Mouse (Mus musculus): Measurements from ENCODE around the gene Wrb.

Gene Wrb

GRCm38 (mm10) chr16:96158511-96159080 lies 13.4 kb downstream of the Wrb start:
- no peak for DNase-seq (ENCODE audit: low read depth)

- DNase-seq (ENCODE audit: low read depth) = no peak
Observed at GRCm38 (mm10) chr16:96159091-96159731, 14.0 kb downstream of the Wrb start.

GRCm38 (mm10) chr16:96159794-96160346 lies 14.7 kb downstream of the Wrb start:
- no peak for DNase-seq (ENCODE audit: low read depth)

- DNase-seq (ENCODE audit: low read depth) = no peak
Observed at GRCm38 (mm10) chr16:96160927-96161326, 15.7 kb downstream of the Wrb start.

- no peak for DNase-seq (ENCODE audit: low read depth)
Observed at GRCm38 (mm10) chr16:96161336-96161735, 16.1 kb downstream of the Wrb start.

GRCm38 (mm10) chr16:96165723-96166264 lies 20.6 kb downstream of the Wrb start:
- DNase-seq (ENCODE audit: low read depth) = no peak

- DNase-seq (ENCODE audit: low read depth) = no peak
Observed at GRCm38 (mm10) chr16:96168837-96169236, 23.6 kb downstream of the Wrb start.

GRCm38 (mm10) chr16:96173648-96174047 lies 28.4 kb downstream of the Wrb start:
- no peak for DNase-seq (ENCODE audit: low read depth)

- DNase-seq (ENCODE audit: low read depth) = no peak
Observed at GRCm38 (mm10) chr16:96175399-96175798, 30.2 kb downstream of the Wrb start.

GRCm38 (mm10) chr16:96179156-96179555 lies 33.9 kb downstream of the Wrb start:
- no peak for DNase-seq (ENCODE audit: low read depth)

- DNase-seq (ENCODE audit: low read depth) = no peak
Observed at GRCm38 (mm10) chr16:96187619-96188018, 42.4 kb downstream of the Wrb start.

- DNase-seq (ENCODE audit: low read depth) = peak; percentile 92
Observed at GRCm38 (mm10) chr16:96191531-96192506, 46.6 kb downstream of the Wrb start, which contains the start of gene Lca5l. Gene Lca5l, minus strand, starts transcription at chr16:96192271.

- DNase-seq (ENCODE audit: low read depth) = no peak
Observed at GRCm38 (mm10) chr16:96199913-96200701, 54.9 kb downstream of the Wrb start, which contains the start of gene Sh3bgr. Gene Sh3bgr, plus strand, starts transcription at chr16:96200450.

- no peak for DNase-seq (ENCODE audit: low read depth)
Observed at GRCm38 (mm10) chr16:96200702-96201028, 55.5 kb downstream of the Wrb start.

GRCm38 (mm10) chr16:96201485-96202232 lies 56.5 kb downstream of the Wrb start:
- no peak for DNase-seq (ENCODE audit: low read depth)

All from fibroblast of lung, adult 2 months (primary cell).